8 mouse cellular contexts compared by ENCODE assay signal in genomic region chr6:54971731-54972110, GRCm38 (mm10). TPM values are rescaled to one million over a fixed set of nuclear protein-coding genes. Genes with fewer than 3 reads are reported as not detected.
DNase-seq lines count a peak whose midpoint lies in the region; ATAC-seq and TF ChIP-seq lines count a peak whose summit lies in the region.

No protein-coding gene starts in this region.

- TF ChIP-seq POLR2A in embryonic fibroblast, embryonic 13.5 days (IDR thresholded peaks at IDR 0.05; ENCODE audit: low read depth, low read length): no peak

- H3K9ac ChIP-seq in hindbrain, embryonic 15.5 days: peak overlapping the region; percentile 40
- H3K9ac ChIP-seq in liver, embryonic 15.5 days: no peak overlapping the region
- H3K9ac ChIP-seq in stomach, embryonic 14.5 days (replicated peaks; ENCODE audit: low read depth, low read length): peak overlapping the region; percentile 61

- DNase-seq in adrenal gland, adult 2 months: peak; percentile 48
- no peak for DNase-seq in adrenal gland, adult 18-20 months (ENCODE audit: low spot score in 2 of 2)
- DNase-seq in layer of hippocampus, adult 9-10 months (ENCODE audit: low spot score): no peak

- WGBS in hindbrain, embryonic 15.5 days: 19% methylated on average over 8 of the region's 8 CpGs
- 34% methylated on average over 8 of the region's 8 CpGs for WGBS in liver, embryonic 15.5 days (ENCODE audit: insufficient replicate concordance)
- WGBS in stomach, embryonic 14.5 days: 22% methylated on average over 8 of the region's 8 CpGs

- peak; percentile 7; the same call in 1 of the 2 replicates for ATAC-seq in hindbrain, embryonic 15.5 days (ENCODE audit: low FRiP score, low read depth)
- no peak for ATAC-seq in liver, embryonic 15.5 days (ENCODE audit: insufficient read depth)
- ATAC-seq in stomach, embryonic 14.5 days (ENCODE audit: insufficient number of reproducible peaks, insufficient read depth, low FRiP score, low read depth): no peak
- no peak for ATAC-seq in activated CD4-positive, CD25-positive, alpha-beta regulatory T cell, adult 4 months

- H3K27me3 ChIP-seq in hindbrain, embryonic 15.5 days: peaks cover 17% of the 10 kb centered on the region
- H3K27me3 ChIP-seq in liver, embryonic 15.5 days: peaks cover 38% of the 10 kb centered on the region
- no peaks in the 10 kb centered on the region for H3K27me3 ChIP-seq in stomach, embryonic 14.5 days (ENCODE audit: control insufficient read depth, insufficient read depth, low read length)

- H3K4me3 ChIP-seq in embryonic fibroblast, embryonic 13.5 days (ENCODE audit: insufficient read depth, low read length): peak overlapping the region; percentile 59
- peak overlapping the region; percentile 66 for H3K4me3 ChIP-seq in hindbrain, embryonic 15.5 days
- H3K4me3 ChIP-seq in liver, embryonic 15.5 days (replicated peaks): peak overlapping the region; percentile 62
- peak overlapping the region; percentile 53 for H3K4me3 ChIP-seq in stomach, embryonic 14.5 days (ENCODE audit: low read depth, low read length)

- H3K36me3 ChIP-seq in hindbrain, embryonic 15.5 days: no peaks in the 10 kb centered on the region
- no peaks in the 10 kb centered on the region for H3K36me3 ChIP-seq in liver, embryonic 15.5 days (replicated peaks)
- H3K36me3 ChIP-seq in stomach, embryonic 14.5 days (ENCODE audit: control insufficient read depth, insufficient read depth, low read length): no peaks in the 10 kb centered on the region

- no peaks in the 10 kb centered on the region for H3K9me3 ChIP-seq in hindbrain, embryonic 15.5 days
- no peaks in the 10 kb centered on the region for H3K9me3 ChIP-seq in liver, embryonic 15.5 days (replicated peaks)
- H3K9me3 ChIP-seq in stomach, embryonic 14.5 days (ENCODE audit: control insufficient read depth, low read depth, low read length): no peaks in the 10 kb centered on the region

- H3K27ac ChIP-seq in embryonic fibroblast, embryonic 13.5 days (ENCODE audit: insufficient read depth, low read length): no peak overlapping the region
- peak overlapping the region; percentile 71; the same call in 1 of the 2 replicates for H3K27ac ChIP-seq in hindbrain, embryonic 15.5 days (replicated peaks)
- H3K27ac ChIP-seq in liver, embryonic 15.5 days (replicated peaks): no peak overlapping the region
- H3K27ac ChIP-seq in stomach, embryonic 14.5 days (ENCODE audit: low read length): peak overlapping the region; percentile 33; the same call in 1 of the 2 replicates

- 0 out of 2 replicates have a peak, but pooled peaks cover 2% of the 10 kb centered on the region for H3K4me1 ChIP-seq in embryonic fibroblast, embryonic 13.5 days (ENCODE audit: control insufficient read depth, insufficient read depth, low read length)
- peaks cover 13% of the 10 kb centered on the region for H3K4me1 ChIP-seq in hindbrain, embryonic 15.5 days (replicated peaks)
- peaks cover 8% of the 10 kb centered on the region; the same call in 1 of the 2 replicates for H3K4me1 ChIP-seq in liver, embryonic 15.5 days (replicated peaks)
- H3K4me1 ChIP-seq in stomach, embryonic 14.5 days (ENCODE audit: control insufficient read depth, insufficient read depth, low read length): peaks cover 4% of the 10 kb centered on the region; the same call in 1 of the 2 replicates

- no peak for TF ChIP-seq CTCF in embryonic fibroblast, embryonic 13.5 days (IDR thresholded peaks at IDR 0.05; ENCODE audit: borderline replicate concordance, insufficient read depth, low read length)

- H3K4me2 ChIP-seq in hindbrain, embryonic 15.5 days: peak overlapping the region; percentile 97
- H3K4me2 ChIP-seq in liver, embryonic 15.5 days: peak overlapping the region; percentile 79
- peak overlapping the region; percentile 72 for H3K4me2 ChIP-seq in stomach, embryonic 14.5 days (replicated peaks; ENCODE audit: low read depth, low read length)

RNA-seq across cellular contexts. Expression of gene Nod1, which starts 0.7 kb away (rescaled TPM):
- total RNA-seq in adrenal gland, adult 2 months (2021): 10 to 100 TPM in 1 of 2 experiments, 1 to 10 TPM in 1; 9.2 to 13.1 TPM
- 24.8 and 28.8 TPM in 2 replicates for polyA plus RNA-seq in adrenal gland, adult 2 months (2012; rRNA removed)
- total RNA-seq in adrenal gland, adult 18-20 months (2021): 1 to 10 TPM; 9.0 to 9.4 TPM
- 5.9 and 7.3 TPM in 2 replicates for polyA plus RNA-seq in embryonic fibroblast, embryonic 13.5 days (2011; ENCODE audit: insufficient read length, low read depth, missing spikeins)
- polyA plus RNA-seq in hindbrain, embryonic 15.5 days (2015; fragmentation: Nextera tagmentation; extraction: Ambion mirVana): 3.2 and 3.9 TPM in 2 replicates
- 2.2 and 3.0 TPM in 2 replicates for polyA plus RNA-seq in liver, embryonic 15.5 days (2015; fragmentation: Nextera tagmentation; extraction: Ambion mirVana)
- 5.6 and 5.9 TPM in 2 replicates for polyA plus RNA-seq in stomach, embryonic 14.5 days (2014; fragmentation: Nextera tagmentation; extraction: Ambion mirVana)
- 10 to 100 TPM in 1 of 2 experiments, 1 to 10 TPM in 1; 9.7 to 12.7 TPM for polyA plus RNA-seq in activated CD4-positive, CD25-positive, alpha-beta regulatory T cell, adult 4 months (2017; shearing (Covaris generic))

RNA-seq across cellular contexts. Expression of gene Ggct, which starts 21.0 kb away (rescaled TPM):
- total RNA-seq in adrenal gland, adult 2 months (2021): 1 to 10 TPM; 6.2 to 6.4 TPM
- polyA plus RNA-seq in adrenal gland, adult 2 months (2012; rRNA removed): 0.68 and 0.97 TPM in 2 replicates
- total RNA-seq in adrenal gland, adult 18-20 months (2021): 1 to 10 TPM; 6.0 to 9.2 TPM
- 7.2 and 14.8 TPM in 2 replicates for polyA plus RNA-seq in embryonic fibroblast, embryonic 13.5 days (2011; ENCODE audit: insufficient read length, low read depth, missing spikeins)
- 12.7 and 15.3 TPM in 2 replicates for polyA plus RNA-seq in hindbrain, embryonic 15.5 days (2015; fragmentation: Nextera tagmentation; extraction: Ambion mirVana)
- polyA plus RNA-seq in liver, embryonic 15.5 days (2015; fragmentation: Nextera tagmentation; extraction: Ambion mirVana): 3.0 and 4.0 TPM in 2 replicates
- polyA plus RNA-seq in stomach, embryonic 14.5 days (2014; fragmentation: Nextera tagmentation; extraction: Ambion mirVana): 7.9 and 10.1 TPM in 2 replicates
- 10 to 100 TPM; 26.9 to 33.6 TPM for polyA plus RNA-seq in activated CD4-positive, CD25-positive, alpha-beta regulatory T cell, adult 4 months (2017; shearing (Covaris generic))

Comparison
In these comparisons a context has a peak if more than half of its experiments do, and no peak if none do; other contexts are left out.
1. H3K27ac ChIP-seq: peak in hindbrain, embryonic 15.5 days (single experiment) and stomach, embryonic 14.5 days (single experiment); none in embryonic fibroblast, embryonic 13.5 days (single experiment) and liver, embryonic 15.5 days (single experiment).
2. Peak in every context shown above with its lines, with median percentiles within 50 percentile points of each other: H3K4me3 ChIP-seq and H3K4me2 ChIP-seq.